Mouse (Mus musculus) right cerebral cortex, postnatal 14 days (tissue): ENCODE measurements around the gene Gk5.

Source experiments
- DNase-seq: peaks from one replicate; pipeline ENCODE4 v3.0.0; 2022

Gk5 gene

GRCm38 (mm10) chr9:96230271-96230670 lies 111.1 kb downstream of the Gk5 start:
- DNase-seq: no peak
